Mouse (Mus musculus) spleen, adult 2 months (tissue): ENCODE measurements around the gene Mid1.
"Not testable (repeated sequence)": the region's sequence is repeated elsewhere in the genome, so short reads cannot be mapped to it uniquely, and the experiment has no call there.

ENCODE experiments used
- CTCF ChIP-seq: fragments of 200-500 bp; IDR thresholded peaks from 2 replicates; pipeline ENCODE4 v1.5.1; 2011; ENCODE audit warnings: mild to moderate bottlenecking, inconsistent platforms; ENCODE audit not compliant: insufficient read depth, insufficient read length, insufficient replicate concordance; ENCODE audit errors: extremely low read depth
- POLR2A ChIP-seq: fragments of 200-500 bp; IDR thresholded peaks from 2 replicates; pipeline ENCODE4 v1.6.1; 2011; ENCODE audit warnings: low read depth, low read length, inconsistent platforms

- TF ChIP-seq CTCF, POLR2A: not testable (repeated sequence)
Observed at GRCm38 (mm10) chrX:169974974-169975373, 290.0 kb downstream of the Mid1 start.
